Mouse (Mus musculus) kidney, postnatal 25 days (tissue): Measurements from ENCODE around the gene Sgcd.
A peak's percentile ranks its signal among the peaks of the same experiment; 100 is the strongest.
"Not testable (repeated sequence)": the region's sequence is repeated elsewhere in the genome, so short reads cannot be mapped to it uniquely, and the experiment has no call there.

Experiments used
- DNase-seq, 2 experiments: peaks; one replicate each; pipeline ENCODE4 v3.0.0; 2021; ENCODE audit warnings: mixed read lengths in 2 of 2

The Sgcd gene

GRCm38 (mm10) chr11:47776019-47776418, 212.8 kb downstream of the Sgcd start:
- DNase-seq, result no peak

- DNase-seq, result no peak
Observed at GRCm38 (mm10) chr11:47765859-47766258, 222.9 kb downstream of the Sgcd start.

- DNase-seq, result not testable (repeated sequence)
Observed at GRCm38 (mm10) chr11:47763569-47763968, 225.2 kb downstream of the Sgcd start.

GRCm38 (mm10) chr11:47759015-47759414, 229.8 kb downstream of the Sgcd start:
- no peak for DNase-seq

- DNase-seq, result peak; percentile 23 to 51
Observed at GRCm38 (mm10) chr11:47742806-47743205, 246.0 kb downstream of the Sgcd start.

GRCm38 (mm10) chr11:47704930-47705787, 283.6 kb downstream of the Sgcd start:
- DNase-seq, result no peak

- no peak for DNase-seq
Observed at GRCm38 (mm10) chr11:47695611-47696010, 293.2 kb downstream of the Sgcd start.

GRCm38 (mm10) chr11:47658135-47658534, 330.6 kb downstream of the Sgcd start:
- peak; percentile 52 to 74 for DNase-seq

- DNase-seq, result no peak
Observed at GRCm38 (mm10) chr11:47645911-47646310, 342.9 kb downstream of the Sgcd start.

- no peak for DNase-seq
Observed at GRCm38 (mm10) chr11:47641567-47642259, 347.1 kb downstream of the Sgcd start.

- no peak for DNase-seq
Observed at GRCm38 (mm10) chr11:47640556-47640955, 348.2 kb downstream of the Sgcd start.

- no peak for DNase-seq
Observed at GRCm38 (mm10) chr11:47630186-47630585, 358.6 kb downstream of the Sgcd start.

GRCm38 (mm10) chr11:47609892-47610291, 378.9 kb downstream of the Sgcd start:
- peak in 1 of 2 experiments; percentile 32 for DNase-seq

GRCm38 (mm10) chr11:47574635-47575034, 414.1 kb downstream of the Sgcd start:
- no peak for DNase-seq

GRCm38 (mm10) chr11:47568488-47568887, 420.3 kb downstream of the Sgcd start:
- DNase-seq, result no peak

- no peak for DNase-seq
Observed at GRCm38 (mm10) chr11:47566156-47566555, 422.6 kb downstream of the Sgcd start.

GRCm38 (mm10) chr11:47524845-47525244, 463.9 kb downstream of the Sgcd start:
- DNase-seq, result no peak

- DNase-seq, result no peak
Observed at GRCm38 (mm10) chr11:47508047-47508446, 480.7 kb downstream of the Sgcd start.

- DNase-seq, result not testable (repeated sequence)
Observed at GRCm38 (mm10) chr11:47503236-47503635, 485.5 kb downstream of the Sgcd start.

GRCm38 (mm10) chr11:47473493-47474230, 515.1 kb downstream of the Sgcd start:
- no peak for DNase-seq

- not testable (repeated sequence) for DNase-seq
Observed at GRCm38 (mm10) chr11:47460700-47461099, 528.1 kb downstream of the Sgcd start.

GRCm38 (mm10) chr11:47460149-47460548, 528.6 kb downstream of the Sgcd start:
- no peak for DNase-seq

GRCm38 (mm10) chr11:47459214-47459613, 529.6 kb downstream of the Sgcd start:
- DNase-seq, result no peak
